Mouse (Mus musculus) stomach, postnatal 0 days (tissue): ENCODE data around the gene Trib3.

Experiments
- CTCF ChIP-seq: IDR thresholded peaks from 2 replicates; pipeline ENCODE4 v1.5.1; 2016; ENCODE audit warnings: antibody characterized with exemption, low read depth, mild to moderate bottlenecking, moderate library complexity
- EP300 ChIP-seq: optimal IDR thresholded peaks from 2 replicates; pipeline ENCODE3; 2016; ENCODE audit warnings: antibody characterized with exemption

DNA sequence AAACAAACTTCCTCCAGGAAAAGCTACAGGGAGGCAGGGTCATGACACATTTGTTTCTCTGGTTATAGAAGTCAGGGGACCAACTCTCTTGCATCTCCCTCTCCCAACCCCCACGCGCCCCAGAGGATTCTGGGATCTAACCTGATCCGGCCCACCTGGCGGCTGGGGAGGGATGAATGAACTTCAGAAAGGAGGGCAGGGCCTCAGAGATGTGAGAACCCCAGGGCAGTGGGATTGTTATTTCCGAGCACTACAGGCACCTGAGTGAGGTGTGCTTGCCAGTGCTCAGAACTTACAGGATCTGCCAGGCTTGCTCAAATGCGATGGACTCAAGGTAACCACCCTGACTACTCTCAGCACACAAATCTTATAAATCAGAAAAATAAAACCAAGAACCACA lies 1.6 kb upstream of the Trib3 start:
- TF ChIP-seq CTCF (no peak), EP300 (no peak)
